Mouse (Mus musculus): ENCODE measurements at regions not wholly inside any gene's neighbourhood (a gene's known extent, or its start where the extent isn't known, plus 50 kb on each side); places are given as distances from the start of the nearest gene placed in this dataset.
A peak's percentile ranks its signal among the peaks of the same experiment; 100 is the strongest.
"Not testable (repeated sequence)": the region's sequence is repeated elsewhere in the genome, so short reads cannot be mapped to it uniquely, and the experiment has no call there.

DNA sequence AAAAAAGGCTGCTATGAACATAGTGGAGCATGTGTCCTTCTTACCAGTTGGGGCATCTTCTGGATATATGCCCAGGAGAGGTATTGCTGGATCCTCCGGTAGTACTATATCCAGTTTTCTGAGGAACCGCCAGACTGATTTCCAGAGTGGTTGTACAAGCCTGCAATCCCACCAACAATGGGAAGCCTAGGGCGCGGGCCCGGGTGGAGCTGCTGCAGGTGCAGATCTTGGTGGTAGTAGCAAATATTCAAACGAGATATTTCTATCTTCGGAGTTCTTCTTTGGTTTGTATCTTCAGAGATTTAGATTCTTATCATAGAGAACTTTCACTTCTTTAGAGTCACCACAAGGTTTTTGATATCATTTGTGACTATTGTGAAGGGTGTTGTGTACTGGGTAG is 52.7 kb upstream of the Btbd35f27 start:
- H3K27me3 ChIP-seq (ENCODE audit: control insufficient read depth, insufficient read depth, low read length); ATAC-seq (ENCODE audit: low FRiP score, low TSS enrichment); H3K9me3 ChIP-seq (ENCODE audit: control insufficient read depth, low read length); H3K4me3 ChIP-seq (replicated peaks; ENCODE audit: low read depth, low read length); H3K4me1 ChIP-seq (ENCODE audit: control insufficient read depth, insufficient read depth, low read length); H3K4me2 ChIP-seq (ENCODE audit: low read length); H3K36me3 ChIP-seq (ENCODE audit: control insufficient read depth, insufficient read depth, low read length); H3K9ac ChIP-seq (replicated peaks; ENCODE audit: low read length); H3K27ac ChIP-seq (replicated peaks; ENCODE audit: low read depth, low read length): not testable (repeated sequence)
- peak; percentile 37 for DNase-seq
- WGBS: 91% methylated on average over 6 of the region's 7 CpGs

Data from midbrain, embryonic 14.5 days (tissue).